Mouse (Mus musculus) ovary, postnatal 14 days (tissue): Measurements from ENCODE around the gene Gm12216.
"Not testable (repeated sequence)": the region's sequence is repeated elsewhere in the genome, so short reads cannot be mapped to it uniquely, and the experiment has no call there.

Source experiments
- DNase-seq: peaks from one replicate; pipeline ENCODE4 v3.0.0; 2022; ENCODE audit warnings: low spot score

Gm12216 gene

GRCm38 (mm10) chr11:53873909-53874704 lies 15.1 kb upstream of the Gm12216 start:
- not testable (repeated sequence) for DNase-seq

- DNase-seq: no peak
These were observed 12.9 kb upstream of the Gm12216 start for GRCm38 (mm10) chr11:53871786-53872507.

- DNase-seq: no peak
These were observed 10.1 kb upstream of the Gm12216 start for GRCm38 (mm10) chr11:53869172-53869571.

- DNase-seq: not testable (repeated sequence)
These were observed 9.3 kb upstream of the Gm12216 start for GRCm38 (mm10) chr11:53868323-53868722.

- not testable (repeated sequence) for DNase-seq
These were observed 5.8 kb upstream of the Gm12216 start for GRCm38 (mm10) chr11:53864724-53865310.

- DNase-seq: not testable (repeated sequence)
These were observed 1.9 kb upstream of the Gm12216 start for GRCm38 (mm10) chr11:53860944-53861343.

GRCm38 (mm10) chr11:53858058-53858760 lies 847 bp downstream of the Gm12216 start:
- DNase-seq: no peak

GRCm38 (mm10) chr11:53853665-53854064 lies 5.4 kb downstream of the Gm12216 start:
- DNase-seq: no peak

- no peak for DNase-seq
These were observed 7.3 kb downstream of the Gm12216 start for GRCm38 (mm10) chr11:53851795-53852194.

- DNase-seq: peak; percentile 76
These were observed 9.3 kb downstream of the Gm12216 start for GRCm38 (mm10) chr11:53849588-53850320.

- DNase-seq: no peak
These were observed 13.4 kb downstream of the Gm12216 start for GRCm38 (mm10) chr11:53845680-53846079.

GRCm38 (mm10) chr11:53843106-53843505 lies 15.9 kb downstream of the Gm12216 start:
- no peak for DNase-seq

GRCm38 (mm10) chr11:53842161-53842581 lies 16.9 kb downstream of the Gm12216 start:
- no peak for DNase-seq

GRCm38 (mm10) chr11:53841514-53841913 lies 17.5 kb downstream of the Gm12216 start:
- no peak for DNase-seq

- no peak for DNase-seq
These were observed 19.1 kb downstream of the Gm12216 start for GRCm38 (mm10) chr11:53839663-53840642.

GRCm38 (mm10) chr11:53839147-53839546 lies 19.9 kb downstream of the Gm12216 start:
- DNase-seq: no peak

GRCm38 (mm10) chr11:53837731-53838130 lies 21.3 kb downstream of the Gm12216 start:
- DNase-seq: no peak

GRCm38 (mm10) chr11:53835379-53836010 lies 23.6 kb downstream of the Gm12216 start:
- no peak for DNase-seq

GRCm38 (mm10) chr11:53825409-53825808 lies 33.6 kb downstream of the Gm12216 start:
- DNase-seq: no peak

GRCm38 (mm10) chr11:53821945-53822338 lies 37.1 kb downstream of the Gm12216 start:
- no peak for DNase-seq
